Mouse (Mus musculus): ENCODE measurements around the gene Nrg3. TPM values are rescaled to one million over a fixed set of nuclear protein-coding genes. Genes with fewer than 3 reads are reported as not detected.

Nrg3 gene
- total RNA-seq, 2 experiments from 2014 or later = not detected

DNA sequence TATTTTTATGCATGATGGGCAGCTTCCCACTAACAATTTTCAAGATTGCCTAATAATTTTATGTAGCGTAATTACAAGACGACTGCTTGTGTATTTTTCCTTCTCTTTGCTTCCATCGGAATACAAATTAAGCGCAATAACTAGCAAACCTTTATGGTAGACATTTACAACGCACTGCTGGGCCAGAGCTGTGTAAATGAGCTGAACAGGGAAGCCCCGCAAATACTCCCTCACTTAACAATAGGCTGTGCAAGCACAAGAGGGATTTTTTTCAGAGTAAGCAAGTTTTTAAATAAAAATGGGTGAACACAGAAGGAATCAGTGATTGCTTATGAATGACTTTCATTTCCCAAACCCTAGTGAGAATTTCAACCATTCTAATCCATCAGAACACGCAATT is 513.5 kb downstream of the Nrg3 start:
- DNase-seq = no peak

DNA sequence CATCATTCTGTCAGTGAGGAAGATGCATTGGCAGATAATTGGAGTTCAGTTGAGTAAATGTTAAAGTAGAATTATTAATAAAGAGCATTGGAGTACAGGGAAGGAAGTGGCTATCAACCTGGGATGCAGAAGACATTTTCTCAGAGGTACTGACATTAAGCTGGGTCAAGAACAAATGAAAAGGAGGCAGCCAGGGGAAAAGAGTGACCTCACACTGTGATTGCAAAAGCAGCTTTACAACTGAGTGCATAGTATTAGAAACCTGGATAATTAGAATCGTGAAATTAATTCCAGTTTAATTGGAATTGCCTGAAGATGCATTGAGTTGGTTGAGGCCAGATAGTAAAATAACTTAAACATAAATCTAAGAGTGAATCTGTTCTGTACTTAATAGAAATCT is 535.4 kb downstream of the Nrg3 start:
- DNase-seq = no peak

DNA sequence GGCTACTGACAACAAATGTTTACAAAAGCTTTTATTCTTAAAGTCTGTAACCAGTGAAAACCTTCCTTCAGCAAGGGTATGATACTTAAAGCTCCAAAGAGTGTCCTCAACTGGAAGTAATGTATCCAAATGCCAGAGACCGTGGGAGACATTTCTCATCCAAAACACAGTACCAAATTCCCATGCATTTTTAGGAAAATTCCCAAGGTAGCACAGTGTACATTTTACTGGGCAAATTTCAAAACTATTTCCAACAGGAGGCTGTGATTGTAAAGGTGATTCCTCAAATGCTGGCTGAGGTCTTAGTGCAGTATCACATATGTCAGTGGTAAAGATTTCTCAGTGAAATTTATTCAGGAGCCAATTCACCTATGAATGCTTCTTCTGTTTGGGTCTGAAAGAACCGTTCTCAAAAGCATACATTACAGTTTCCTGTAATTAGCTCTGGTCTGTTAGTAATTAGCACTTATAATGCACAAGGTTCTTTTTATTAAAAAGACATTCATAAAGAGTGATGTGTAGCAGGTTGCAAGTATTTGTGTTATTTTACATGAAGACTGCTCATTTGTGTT is 536.3 kb downstream of the Nrg3 start:
- DNase-seq = no peak

DNA sequence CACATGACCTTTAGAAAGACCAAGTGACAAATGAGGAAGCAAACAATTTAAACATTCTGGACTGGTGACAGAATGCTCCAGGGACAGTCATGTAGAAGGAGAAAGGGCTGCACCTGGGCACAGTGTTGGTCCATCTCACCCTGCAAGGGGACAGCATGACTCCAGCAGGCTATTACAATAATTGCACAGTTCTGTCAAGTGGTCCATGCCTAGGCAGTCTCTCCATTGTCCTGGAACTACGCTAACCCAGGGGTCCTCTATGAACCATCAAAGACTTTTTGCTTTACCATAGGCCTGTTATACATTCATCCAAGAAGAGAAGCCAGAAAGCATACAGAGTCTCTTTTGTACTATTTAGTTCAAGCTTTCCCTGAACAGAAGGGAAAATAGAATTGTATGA is 549.2 kb downstream of the Nrg3 start:
- DNase-seq = no peak

DNA sequence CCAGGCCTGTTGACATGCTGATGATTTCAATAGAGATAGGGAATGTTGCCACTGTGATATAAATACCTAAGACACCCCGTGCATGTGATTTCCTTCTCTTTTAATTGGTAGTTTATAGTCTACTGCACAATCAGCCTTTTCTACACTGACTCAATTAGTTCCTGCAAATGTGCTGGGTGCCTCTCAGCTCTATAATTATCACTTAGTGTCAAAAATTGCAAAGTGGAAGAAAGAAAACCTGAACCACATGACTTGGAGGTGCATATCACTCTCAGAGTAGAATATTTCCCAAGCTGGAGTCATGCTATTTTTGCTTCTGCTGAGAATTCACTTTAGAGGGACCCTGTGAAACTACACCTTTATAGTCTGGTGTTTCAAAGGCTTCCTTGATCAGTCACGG is 552.1 kb downstream of the Nrg3 start:
- DNase-seq = no peak

DNA sequence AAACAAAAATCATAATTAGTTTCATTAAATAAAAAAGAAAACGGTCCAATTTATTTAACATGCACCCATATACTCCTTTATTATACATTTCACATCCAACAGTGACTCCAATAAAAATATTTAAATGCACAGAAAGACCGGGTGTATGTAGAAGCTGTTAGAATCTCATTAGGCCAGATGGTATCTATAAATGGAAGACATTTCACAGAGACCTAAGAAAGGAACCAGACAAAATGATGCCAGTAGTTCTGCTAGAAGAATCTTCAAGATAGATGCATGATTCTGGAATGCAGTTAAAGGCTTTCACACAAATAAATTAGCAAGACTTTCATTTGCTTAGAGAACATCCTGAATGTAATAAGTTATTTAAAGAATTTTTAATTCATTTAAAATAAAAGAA is 602.3 kb downstream of the Nrg3 start:
- no peak for DNase-seq

DNA sequence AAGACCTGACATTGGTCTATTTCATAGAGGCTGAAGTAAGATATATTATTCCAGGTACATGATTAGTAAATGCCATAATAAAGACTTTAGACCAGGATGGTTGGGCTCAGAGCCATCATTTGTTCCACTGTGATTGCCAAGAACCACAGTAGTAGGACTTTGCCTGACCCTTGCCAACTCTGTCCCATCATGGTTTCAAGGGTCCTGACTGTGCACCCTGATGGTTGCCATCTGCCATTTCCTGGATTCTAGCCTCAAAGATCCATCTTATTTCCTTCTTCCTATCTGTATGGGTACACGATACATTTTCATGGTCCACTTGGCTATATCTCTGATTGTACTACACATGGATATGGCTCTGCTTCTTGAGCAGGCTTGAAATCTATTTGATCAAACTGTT is 625.3 kb downstream of the Nrg3 start:
- DNase-seq = no peak

DNA sequence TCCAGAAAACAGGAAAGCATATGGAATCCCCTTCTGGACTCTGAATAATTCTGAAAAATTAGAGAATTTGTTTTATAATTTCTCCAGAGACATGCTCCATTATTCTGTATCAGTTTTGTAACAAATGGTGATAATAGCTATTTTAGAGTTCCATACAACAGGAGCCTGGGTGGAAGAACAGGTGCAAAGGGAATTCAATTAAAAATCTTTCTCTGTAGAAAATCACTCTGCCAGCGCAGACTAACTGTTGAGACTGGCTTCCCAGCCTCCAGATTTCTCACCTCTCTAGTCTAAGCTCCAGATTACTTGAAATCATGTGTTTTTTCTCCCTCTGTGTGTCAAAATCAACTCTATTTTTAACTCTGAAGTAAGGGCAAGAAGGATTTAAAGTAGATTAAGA is 625.8 kb downstream of the Nrg3 start:
- DNase-seq = no peak

DNA sequence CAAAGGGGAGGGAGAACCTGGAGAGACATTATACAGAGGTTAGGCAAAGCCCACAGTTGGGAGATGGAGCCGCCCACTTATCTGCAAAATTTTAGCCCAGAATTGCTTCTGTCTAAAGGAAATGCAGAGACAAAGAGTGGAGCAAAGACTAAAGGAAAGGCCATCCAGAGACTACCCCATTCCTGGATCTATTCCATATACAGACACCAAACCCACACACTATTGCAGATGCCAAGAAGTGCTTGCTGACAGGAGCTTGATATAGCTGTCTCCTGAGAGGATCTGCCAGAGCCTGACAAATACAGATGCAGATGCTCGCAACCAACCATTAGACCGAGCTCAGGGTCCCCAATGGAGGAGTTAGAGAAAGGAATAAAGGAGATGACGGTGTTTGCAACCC is 637.9 kb downstream of the Nrg3 start:
- DNase-seq = no peak

DNA sequence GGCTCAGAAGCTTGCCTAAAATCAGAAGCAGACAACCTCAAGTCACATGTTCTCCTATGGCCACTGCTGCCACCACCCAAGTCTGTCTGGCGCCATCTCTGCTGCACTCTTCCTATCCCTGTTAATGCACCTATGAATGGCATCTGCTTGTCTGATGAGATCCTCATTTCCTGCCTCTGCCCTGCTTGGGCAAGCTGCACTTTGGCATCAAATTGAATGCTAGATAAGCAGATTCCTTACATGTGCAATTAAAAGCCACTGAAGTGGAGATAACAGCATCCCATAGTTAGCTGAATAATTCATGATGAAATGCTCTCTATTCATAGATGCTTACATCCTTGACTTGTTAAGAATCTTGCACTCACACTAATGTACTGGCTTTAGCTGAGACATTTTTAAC is 648.0 kb downstream of the Nrg3 start:
- no peak for DNase-seq

DNA sequence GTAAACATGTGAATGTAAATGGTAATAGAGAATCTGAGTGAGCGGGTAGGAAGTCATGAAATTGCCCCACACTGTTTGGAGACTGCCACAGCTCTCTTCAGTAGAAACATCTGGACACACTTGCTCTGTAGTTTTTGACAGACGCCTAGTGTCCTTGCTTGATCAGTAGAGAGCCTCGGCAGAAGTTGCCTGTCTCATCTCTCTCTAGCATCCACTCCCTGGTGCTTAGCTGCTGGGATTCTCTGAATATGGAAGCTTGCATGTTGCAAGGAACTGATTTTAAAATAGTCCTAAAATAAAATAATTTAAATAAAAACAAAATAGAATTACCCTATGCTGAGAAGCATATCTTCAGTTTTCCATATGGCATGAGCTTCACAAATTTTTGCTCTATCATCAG is 675.9 kb downstream of the Nrg3 start:
- DNase-seq = no peak

DNA sequence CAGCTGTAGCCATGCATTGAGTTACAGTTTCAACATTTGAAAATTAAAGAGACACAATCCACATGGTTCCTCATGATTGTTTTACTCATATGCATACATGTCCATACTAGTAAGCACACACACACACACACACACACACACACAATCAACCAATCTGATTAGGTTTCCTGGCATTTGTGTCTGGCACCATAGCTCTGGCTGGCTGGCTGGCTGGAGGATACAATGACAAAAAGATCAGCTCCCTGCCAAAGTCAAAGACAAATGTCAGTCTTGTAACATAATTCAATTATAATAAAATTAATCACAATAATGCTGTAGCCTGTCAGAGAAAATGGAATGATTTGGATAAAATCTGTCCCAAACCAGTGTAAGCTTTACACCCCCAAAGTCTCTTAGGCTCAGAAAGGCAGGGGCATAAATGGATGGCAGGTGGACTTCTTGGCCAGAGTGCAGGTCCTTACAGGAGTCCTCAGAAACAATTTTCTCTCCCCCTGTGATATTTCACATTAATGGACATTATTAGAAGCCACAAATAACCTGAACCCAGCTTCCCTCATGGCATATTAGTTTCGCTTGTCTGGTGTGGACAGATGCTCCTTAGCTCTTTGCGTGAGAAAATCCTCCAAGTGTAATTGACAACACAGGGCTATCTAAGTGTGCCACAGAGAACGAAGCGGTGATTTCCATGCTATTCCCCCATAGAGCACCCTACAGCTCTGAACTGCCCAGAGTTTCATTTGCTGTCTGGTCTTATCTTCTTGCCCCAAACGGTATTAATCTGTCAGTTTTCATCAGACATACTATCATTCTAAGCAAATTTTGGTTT is 697.4 kb downstream of the Nrg3 start:
- no peak for DNase-seq

DNA sequence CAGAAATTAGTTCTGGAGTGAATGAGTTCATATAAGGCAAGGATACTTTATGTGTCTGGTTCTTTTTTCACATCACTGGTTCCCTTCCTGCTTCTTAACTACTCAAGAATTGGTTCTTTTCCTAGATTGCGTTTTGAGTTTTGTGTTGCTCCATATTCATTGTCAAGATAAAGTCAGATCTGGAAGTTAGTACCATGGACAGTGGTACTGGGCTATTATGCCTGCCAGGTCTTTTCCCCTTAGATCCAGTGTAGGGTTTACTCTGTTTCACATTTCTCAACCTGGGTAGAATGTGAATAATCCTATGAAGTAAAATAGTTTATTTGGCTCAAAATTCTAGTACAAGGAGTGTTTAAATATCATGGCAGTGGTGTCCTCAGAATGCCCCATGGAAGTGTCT is 698.1 kb downstream of the Nrg3 start:
- no peak for DNase-seq

DNA sequence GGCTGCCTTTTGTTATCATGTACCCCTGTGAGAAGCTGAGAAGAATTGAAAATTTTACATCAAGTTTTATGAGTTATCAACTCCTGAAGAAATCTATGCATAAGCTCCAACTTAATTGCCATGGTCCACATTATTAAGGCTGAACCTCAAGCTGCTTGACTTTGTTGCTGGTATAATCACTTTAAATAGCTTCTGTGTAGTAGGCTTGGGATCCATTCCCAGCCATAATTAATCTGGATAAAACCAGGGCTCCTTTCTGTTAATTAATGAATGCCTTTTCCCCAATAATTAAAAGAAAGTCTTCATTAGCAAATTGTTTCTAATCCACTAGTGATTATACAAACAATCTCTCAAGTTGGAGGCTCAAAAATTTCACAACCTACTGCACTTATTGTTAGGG is 742.4 kb downstream of the Nrg3 start:
- no peak for DNase-seq

DNA sequence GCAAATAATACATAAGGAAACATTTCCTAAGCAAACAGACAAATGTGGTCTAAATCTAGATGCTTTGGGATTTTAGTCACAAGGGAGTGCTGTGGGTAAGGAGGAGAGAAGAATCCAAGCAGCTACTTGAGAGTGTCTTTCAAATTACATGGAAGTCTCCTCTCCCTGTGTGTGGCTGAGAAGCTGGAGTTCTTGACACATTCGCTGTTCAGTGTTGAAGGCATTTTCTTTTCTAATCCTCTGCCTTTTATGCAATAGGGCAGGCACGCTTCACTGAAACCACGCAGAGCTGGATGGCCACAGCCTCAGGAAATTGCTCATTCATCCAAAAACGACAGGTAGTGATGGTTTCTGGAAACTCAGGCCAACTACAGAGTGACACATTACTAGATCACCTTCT is 769.0 kb downstream of the Nrg3 start:
- DNase-seq = no peak

DNA sequence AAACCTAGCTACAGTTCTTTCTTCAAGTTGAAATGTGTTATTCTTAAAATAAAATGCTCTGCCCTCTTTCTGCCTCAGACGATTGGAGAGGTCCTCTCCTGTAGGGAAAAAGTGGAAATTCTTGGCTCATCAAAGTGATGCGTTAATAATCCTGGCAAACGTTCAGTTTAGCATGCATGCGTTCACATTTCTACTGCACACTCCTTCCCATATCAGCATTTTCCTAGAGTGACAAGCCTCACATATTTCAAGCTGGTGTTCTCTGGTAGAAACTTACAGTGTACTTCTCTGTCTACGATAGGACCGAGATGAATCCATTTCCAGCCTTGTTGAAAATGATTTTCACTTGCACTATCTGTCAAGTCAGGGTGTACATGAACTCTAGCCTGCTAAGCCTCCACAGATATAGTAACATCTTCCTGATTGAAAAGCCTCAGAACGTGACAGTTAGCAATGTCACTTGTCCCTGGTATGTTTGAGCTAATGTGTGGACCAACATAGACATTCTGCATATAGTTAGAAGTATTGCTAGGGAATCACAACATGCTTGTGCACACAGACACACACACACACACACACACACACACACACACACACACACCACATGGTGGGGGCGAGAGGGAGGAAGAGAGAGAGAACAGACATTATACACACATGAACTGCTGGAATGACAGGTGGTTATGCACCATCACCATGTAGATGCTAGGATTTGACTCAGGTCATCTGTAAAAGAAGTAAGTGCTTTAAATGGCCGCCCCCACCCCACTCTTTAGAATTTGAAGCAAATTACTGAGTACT is 770.1 kb downstream of the Nrg3 start:
- DNase-seq = no peak

DNA sequence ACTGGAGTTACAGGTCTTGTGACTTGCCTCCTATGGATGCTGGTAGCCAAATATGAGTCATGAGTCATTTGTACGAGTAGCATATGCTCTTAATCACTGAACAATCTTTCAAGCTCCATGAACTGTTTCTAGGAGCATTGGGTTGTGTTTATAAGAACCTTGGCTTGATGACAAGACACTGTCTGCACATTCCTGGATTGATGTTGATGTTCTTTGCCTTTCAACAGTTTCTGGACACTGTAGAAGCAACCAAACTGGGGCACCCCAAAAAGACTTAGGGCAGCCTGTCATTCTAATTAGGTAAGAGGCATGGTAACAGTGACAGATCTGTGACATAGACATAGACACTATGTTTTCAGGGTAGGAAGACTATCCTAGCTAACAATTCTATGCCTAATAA is 771.5 kb downstream of the Nrg3 start:
- no peak for DNase-seq

DNA sequence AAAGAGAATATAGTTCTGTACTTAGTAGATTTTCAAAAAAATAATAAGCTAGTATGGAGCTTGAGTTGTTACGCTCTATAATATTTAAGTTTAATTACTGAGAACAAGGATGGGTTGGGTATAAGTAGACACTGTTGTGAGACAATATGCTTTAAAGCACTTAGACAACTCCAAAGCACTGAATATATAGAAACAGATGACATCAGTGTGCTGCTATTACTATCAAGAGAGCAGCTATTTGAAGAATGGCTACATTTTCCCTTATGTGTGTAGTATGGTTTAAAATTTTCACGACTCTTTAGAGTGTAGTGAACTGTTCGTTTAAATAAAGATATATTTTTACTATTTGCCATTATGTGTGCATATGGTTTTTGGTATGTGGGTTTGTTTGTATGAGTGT is 771.9 kb downstream of the Nrg3 start:
- no peak for DNase-seq

DNA sequence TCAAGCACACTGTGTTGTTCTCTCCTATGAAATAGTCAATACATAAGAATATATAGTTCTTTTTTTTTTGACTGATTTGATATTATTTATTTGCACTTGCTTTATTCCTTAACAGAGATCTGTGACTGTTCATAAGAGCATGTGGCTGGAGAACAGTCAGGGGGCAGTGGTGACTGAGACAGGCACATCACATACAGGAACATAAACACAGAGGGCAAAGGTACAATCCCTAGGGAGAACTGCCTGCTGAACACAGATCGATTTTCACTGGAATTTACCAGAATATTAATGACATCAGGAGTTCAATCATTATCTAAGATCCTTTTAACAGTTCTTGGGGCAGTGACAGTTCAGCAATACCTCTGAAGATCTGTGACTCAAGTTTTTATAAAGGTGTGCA is 812.9 kb downstream of the Nrg3 start:
- no peak for DNase-seq

DNA sequence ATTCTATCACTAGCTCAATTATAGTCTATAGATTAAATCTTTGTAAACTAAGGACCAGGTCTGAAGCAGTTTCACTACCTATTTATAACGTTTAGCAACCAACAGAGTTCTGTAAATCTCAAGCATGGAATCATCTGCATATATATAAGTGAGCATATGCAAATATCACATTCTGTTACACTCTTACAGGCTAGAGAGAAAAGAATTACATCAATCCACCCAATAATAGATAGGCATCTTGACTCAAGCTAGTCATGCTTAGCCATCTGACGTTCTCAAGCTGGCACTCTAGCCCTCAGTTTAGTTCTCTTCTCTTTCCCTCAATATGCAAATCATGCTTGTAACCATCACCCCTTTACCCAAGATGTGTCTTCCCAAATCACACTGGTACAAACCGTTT is 835.8 kb downstream of the Nrg3 start:
- DNase-seq = no peak

DNA sequence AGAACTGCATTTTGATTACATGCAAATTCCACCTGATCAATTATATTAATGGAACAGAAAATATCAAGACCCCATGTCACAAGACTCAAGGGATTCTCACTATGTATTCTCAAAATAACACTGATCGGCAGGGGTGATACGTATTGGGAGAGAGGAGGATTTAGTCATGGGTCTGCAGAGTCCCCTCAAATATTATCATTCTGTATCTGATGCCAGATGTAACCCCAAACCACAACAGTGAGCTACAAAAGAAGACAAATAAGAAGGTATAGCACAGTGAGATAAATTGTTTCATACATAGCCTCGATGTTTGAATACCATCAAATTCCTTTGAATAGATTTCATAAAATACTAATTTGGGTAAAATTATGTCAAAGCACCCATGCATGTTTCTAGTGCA is 842.8 kb downstream of the Nrg3 start:
- DNase-seq = no peak

DNA sequence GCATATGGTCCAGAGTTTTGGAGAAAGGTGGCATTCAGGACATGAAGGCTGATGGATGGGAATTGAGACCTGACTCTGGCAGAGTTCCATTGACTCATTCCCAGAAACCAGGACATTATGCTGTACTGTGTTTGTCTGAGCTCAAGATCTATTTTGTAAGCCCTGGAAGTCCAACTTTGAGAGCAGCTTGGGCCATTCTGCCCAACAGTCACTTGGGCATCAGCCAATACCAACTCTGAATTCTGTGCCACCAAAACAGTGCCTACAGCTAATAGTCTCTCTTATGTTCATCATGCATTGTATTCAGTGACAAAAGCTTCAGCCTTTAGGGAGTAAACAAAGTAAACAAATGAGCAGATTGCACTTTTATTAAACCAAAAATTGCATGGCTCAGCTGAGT is 843.2 kb downstream of the Nrg3 start:
- no peak for DNase-seq

DNA sequence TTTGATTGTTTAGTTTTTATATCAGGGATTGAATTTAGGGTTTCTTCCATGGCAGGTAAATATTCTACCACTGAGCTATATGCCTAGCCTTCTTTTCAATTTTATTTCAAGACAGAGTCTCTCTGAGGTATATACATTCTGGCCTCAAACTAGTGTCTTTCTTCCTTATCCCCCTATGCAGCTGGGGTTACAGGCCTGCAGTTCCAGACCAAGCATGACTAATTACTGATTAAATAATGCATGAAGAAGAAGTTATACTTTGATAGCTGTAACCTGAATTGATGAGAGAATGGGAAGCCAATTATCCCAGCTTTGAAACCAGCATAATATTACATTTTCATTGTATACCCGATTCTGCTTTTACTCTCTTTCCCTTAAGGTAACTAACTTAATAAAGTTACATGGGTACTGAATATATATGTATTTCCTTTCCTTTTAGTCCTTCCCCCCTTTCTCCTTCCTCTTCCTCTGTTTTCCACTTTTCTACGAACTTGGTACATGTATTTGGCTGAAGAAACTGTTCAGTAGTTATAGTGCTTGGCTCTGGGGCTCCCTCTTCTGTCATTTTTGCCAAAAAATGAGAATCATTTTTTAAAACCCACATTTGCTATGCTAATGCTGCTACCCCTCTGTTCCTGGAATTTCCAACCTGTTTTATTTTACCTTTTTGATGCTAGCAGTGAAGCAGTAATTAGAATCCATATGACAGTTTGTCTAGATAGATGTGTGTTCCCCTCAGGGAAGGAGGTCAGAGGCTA is 843.8 kb downstream of the Nrg3 start:
- DNase-seq = no peak
